Mouse (Mus musculus): ENCODE measurements around the gene Gm20708. TPM values are rescaled to one million over a fixed set of nuclear protein-coding genes. Genes with fewer than 3 reads are reported as not detected.

Gene Gm20708
- total RNA-seq (2015; ENCODE audit: low replicate concordance) (62.3 and 66.5 TPM in 2 replicates), total RNA-seq (2017; ENCODE audit: low replicate concordance) (31.9 and 39.7 TPM in 2 replicates)

DNA sequence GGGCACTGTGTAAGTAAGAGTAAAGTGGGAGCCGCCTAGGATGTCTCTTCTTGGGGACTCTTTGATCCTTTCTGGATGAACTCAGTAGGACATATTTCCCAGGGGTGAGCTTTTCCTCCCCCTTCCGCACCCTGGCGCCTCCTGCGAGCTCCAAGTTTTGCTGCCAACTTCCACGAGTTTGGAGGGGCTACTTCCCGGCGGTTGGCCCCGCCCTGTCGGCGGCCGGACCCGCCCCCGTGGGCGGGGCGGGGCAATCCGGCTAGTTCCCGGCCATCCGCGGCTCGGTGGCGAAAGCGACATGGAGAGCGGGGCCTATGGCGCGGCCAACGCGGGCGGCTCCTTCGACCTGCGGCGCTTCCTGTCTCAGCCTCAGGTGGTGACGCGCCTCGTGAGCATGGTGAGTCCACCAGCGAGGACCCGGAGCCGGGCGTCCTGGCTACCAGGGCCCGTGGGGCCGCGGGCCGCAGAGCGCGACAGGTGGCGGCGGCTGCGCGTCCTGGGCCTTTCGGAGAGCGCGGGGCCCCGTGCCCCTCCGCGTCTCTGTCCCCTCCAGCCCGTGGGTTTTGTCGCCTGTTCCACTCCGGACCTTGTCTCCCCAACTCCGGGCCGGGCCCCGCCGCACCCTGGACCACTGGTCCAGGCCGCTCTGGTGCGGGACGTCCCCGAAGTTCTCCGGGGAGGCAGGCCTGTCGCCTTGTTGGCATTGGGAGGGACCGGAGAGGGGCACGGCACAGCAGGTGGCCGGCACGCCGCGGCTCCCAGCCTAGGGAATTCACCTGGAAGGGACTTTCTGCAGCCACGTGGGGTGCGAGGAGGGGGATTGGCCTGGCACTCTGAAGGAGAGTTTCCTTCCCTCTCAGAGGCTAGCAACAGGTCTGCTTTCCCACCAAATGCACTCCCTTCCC, at the start of gene Gm20708, which contains the start of gene Syngr2:
Gm20708 (plus strand) TSS at position 262 of the 905 bp plus-strand sequence.
Syngr2 (plus strand) TSS at position 262 of the 905 bp plus-strand sequence.
- ATAC-seq (replicated peaks; ENCODE audit: low FRiP score, poor library complexity, severe bottlenecking) = peak; percentile 70

DNA sequence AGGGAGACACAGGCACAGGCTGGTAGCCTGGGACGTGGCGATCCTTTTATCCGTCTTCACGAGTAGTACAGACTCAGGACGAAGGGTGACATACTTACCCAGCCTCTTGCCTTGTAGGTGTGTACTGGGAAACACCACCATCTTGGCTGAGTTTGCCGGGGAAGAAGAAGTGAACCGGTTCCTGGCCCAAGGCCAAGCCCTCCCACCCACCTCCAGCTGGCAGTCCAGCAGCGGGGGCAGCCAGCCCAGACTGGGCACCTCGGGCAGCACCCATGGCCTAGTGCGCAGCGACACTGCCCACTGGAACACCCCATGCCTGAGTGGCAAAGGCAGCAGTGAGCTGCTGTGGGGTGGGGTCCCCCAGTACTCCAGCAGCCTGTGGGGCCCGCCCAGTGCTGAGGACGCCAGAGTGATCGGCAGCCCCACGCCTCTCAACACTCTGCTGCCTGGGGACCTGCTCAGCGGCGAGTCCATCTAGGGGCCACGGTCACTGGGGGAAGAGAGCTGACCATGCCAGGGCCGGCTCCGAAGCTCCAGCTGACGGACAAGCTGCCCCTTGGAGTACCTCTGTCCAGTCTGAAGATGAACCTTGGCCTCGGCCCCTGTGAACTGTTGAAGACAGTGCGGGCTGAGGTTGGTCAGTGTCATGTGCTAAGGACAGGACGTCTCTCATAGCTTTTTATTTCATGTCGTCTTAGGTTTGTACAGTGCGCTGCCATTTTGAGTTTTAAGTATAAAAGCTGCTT, 48.9 kb upstream of the Gm20708 start:
- no peak for ATAC-seq (replicated peaks; ENCODE audit: low FRiP score, poor library complexity, severe bottlenecking)

DNA sequence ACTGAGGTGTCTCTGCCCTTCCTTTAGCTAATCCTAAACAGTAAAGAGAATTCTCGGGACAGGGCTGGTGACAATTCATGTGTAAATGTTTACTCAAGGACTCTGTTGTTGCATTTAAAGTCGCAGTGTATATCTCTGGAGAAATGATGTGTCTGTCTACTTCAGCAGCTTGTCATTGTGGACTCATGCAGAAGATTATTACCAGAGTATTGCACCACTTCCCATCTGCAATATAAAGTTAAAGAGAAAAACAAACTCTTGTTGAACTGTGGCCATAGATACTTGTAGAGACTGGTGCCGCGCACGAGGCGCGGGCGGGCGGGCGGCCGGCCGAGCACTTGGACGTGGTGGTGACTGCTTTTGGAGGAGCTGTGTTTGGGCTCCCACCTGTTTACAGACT, 47.7 kb upstream of the Gm20708 start:
- ATAC-seq (replicated peaks; ENCODE audit: low FRiP score, poor library complexity, severe bottlenecking) = no peak

DNA sequence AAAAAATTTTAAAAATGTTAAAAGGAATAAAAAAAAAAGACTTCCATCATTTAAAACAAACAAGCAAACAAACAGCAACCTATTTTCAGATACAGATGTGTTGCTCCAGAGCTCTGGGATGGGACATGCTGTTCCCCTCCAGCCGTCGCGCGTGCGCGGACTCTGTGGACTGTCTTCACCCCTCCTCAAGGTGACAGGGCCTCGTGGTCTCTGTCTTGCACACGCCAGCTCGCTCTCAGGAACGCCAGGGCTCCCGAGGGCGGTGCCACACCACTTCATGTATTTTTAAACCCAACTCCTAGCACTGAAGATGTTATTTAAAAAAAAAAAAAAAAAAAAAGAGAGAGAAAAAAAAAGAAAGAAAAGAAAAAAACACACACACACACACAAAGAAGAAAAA, 47.2 kb upstream of the Gm20708 start:
- ATAC-seq (replicated peaks; ENCODE audit: low FRiP score, poor library complexity, severe bottlenecking) = no peak

DNA sequence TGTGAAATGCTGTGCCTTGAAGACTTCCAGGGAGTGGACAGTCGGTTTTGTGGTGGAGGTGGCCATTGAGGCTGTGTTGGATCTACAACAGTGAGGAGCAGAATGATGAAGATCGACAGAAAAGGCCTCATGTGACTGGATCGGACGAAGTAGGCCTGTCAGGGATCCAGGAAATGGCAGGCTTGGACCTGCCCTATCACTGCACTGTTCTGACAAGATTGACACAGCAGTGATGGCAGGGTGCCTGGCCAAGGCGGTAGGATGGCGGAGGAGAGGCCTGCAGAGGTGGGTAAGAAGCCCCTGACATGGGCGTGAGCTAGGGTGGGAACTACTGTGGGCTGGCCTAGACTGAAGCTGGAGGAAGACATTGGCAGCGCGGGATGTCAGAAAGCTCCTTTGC, 45.1 kb upstream of the Gm20708 start:
- no peak for ATAC-seq (replicated peaks; ENCODE audit: low FRiP score, poor library complexity, severe bottlenecking)

DNA sequence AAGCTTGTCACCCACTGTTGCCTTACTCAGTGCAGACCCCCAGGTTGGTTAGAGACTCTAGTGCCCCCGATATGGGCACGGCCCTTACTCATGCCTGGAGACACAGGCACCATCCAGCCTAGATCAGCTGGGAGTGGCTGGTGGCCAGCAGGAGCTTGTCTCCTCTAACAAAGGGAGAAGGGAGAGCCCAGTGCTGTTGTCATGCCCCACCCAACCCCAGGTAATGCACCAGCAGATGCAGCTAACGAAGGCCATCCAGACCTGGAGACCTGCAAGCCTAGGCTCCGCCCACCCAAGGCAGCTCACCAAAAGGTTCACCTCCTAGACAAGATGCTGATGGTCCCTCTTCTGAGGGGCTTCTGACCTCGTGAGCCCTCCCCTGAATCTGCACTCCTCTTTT, 44.1 kb upstream of the Gm20708 start:
- ATAC-seq (replicated peaks; ENCODE audit: low FRiP score, poor library complexity, severe bottlenecking) = no peak

DNA sequence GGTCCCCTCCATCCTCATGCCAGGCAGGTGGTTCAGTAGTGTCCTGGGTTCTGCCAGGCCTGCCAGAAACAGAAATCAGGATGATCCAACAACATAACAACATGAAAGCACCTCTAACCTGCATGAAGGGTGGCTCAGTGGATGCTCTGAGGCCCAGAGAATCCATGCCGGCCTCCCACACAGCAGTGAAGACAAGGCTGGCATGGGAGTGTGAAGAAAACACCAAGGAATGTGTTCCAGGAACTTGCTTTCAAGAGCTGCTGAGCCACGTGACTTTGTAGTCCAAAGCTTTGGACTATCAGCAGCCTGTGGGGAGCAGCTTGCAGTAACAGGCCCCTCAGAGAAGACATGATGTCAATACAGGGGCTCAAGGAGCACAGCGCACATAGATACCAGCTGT, 43.2 kb upstream of the Gm20708 start:
- ATAC-seq (replicated peaks; ENCODE audit: low FRiP score, poor library complexity, severe bottlenecking) = no peak

DNA sequence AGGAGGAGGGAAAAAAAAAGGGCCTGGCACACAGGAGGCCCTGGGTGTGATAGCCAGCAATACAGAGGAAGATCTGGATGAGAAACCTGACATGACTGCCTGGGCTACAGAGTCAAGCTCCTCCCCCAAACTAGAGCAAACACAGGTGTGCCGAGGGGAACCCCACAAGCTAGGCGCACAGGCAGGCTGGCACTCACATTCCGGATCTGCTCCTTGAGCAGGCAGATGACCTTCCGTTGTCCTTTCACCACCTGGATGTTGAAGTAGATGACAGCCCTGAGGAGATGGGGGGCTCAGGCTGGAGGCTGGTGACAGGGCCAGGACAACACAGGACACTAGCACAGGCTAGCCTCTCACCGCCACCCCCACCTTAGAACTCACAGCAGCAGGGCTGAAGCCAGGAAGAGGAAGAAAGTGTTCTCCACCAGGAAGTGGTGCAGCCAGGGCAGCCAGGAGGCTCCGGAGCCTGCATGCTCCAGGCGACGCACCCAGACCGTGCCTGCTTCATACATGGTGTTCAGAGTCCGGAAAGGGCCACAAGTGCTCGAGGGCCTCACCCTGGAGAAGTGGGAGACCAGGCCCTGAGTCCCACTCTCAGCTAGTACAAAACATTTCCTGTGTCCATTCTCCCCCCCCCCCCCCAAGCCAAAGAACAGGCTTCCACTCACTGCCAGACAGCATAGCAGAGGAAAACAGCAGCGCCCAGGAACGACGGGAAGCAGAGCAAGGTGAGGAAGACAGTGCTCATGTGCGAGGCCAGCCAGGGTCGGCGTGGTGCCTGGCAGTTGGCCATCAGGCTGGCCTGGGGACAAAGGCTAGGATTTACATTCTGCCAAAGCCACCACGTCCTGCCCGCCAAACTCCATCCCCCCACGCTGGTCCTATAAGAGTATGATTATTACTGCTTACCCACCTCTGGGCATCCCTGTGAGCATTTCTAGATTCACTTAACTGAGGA, 40.5 kb upstream of the Gm20708 start:
- no peak for ATAC-seq (replicated peaks; ENCODE audit: low FRiP score, poor library complexity, severe bottlenecking)

DNA sequence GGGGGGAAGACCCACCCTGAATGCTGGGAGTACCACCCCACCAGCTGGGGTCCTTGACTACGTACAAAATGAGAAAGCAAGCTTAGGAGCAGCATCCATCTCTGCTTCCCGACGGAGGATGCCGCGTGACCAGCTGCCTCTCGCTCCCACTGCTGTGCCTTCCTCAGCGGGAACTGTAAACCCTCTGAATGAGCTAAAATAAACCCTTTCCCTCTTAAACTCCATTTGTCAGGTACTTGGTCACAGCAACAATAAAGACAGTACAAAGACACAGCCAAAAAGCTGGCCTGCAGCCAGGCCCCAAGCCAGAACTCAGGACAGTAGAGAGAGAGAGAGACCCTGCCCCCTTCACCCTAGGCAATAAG, 39.8 kb upstream of the Gm20708 start:
- no peak for ATAC-seq (replicated peaks; ENCODE audit: low FRiP score, poor library complexity, severe bottlenecking)

DNA sequence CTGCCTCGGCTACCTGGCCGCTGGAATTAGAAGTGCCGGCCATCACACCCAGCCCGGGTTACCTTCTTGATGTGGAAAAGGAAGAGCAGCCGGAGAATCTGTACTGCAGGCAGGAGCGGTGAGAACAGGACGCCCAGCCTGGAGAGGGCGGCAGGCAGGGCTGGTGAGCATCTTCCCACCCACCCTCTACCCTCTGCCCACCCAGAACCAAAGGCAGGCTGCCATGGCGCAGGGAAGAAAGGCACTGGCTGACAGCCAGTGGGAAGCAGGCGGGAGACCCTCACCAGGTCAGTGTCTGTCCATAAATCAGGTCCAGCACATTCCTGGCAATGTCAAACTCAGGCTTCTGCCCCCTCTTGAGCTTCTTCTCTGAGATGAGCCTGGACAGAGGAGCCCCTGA, 39.1 kb upstream of the Gm20708 start:
- no peak for ATAC-seq (replicated peaks; ENCODE audit: low FRiP score, poor library complexity, severe bottlenecking)

DNA sequence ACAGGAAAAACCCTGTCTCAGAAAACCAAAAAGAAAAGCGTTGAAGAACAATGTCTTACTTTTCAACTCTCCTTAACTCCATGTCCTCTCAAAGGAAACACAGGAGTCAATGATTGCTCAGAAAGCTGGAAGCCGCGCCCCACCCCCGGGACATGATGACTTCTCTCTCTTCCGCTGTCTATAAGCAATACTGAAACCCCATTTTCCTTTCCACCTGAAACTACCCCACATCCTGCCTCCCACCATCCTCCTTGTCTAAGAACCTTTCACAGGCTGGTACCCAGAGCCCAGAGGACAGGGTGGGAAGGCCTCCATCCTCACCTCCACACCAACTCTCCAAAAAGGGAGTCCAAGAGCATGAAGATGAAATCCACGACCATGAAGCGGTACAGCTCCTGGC, 37.1 kb upstream of the Gm20708 start:
- ATAC-seq (replicated peaks; ENCODE audit: low FRiP score, poor library complexity, severe bottlenecking) = no peak

DNA sequence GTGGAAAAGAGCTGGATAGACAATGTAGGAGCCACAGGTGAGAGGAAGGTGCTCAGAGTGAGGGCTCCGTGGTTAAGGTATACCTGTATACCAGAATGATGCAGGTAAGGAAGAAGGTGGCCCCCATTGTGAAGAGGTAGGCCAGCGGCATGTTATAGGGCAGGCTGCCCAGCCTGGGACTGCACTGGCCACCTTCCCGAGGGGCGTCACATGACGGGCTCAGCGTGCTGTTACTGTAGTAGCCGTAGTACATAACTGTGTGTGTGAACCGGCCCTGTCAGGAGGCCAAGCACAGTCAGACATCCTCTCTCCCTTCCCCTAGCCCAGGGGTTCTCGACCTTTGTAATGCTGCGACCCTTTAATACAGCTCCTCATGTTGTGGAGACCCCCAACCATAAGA, 34.5 kb upstream of the Gm20708 start:
- no peak for ATAC-seq (replicated peaks; ENCODE audit: low FRiP score, poor library complexity, severe bottlenecking)

DNA sequence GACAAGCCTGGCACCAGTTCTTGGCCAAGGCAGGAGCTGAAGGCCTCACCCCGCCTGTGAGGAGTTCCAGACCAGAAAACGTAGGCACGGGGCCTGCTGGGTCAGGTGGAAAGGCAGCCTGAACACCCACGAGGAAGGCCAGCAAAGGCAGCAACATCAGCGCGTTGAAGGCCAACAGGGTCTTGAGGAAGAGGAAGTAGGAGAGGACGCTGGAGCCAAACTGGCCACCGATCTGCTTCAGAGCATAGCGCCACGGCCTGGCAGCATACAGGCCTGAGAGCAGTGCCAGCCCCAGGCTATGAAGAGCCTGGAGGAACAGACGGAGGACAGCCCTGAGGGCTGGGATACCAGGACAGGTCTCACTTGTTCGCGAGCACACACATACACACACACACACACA, 33.9 kb upstream of the Gm20708 start:
- no peak for ATAC-seq (replicated peaks; ENCODE audit: low FRiP score, poor library complexity, severe bottlenecking)

DNA sequence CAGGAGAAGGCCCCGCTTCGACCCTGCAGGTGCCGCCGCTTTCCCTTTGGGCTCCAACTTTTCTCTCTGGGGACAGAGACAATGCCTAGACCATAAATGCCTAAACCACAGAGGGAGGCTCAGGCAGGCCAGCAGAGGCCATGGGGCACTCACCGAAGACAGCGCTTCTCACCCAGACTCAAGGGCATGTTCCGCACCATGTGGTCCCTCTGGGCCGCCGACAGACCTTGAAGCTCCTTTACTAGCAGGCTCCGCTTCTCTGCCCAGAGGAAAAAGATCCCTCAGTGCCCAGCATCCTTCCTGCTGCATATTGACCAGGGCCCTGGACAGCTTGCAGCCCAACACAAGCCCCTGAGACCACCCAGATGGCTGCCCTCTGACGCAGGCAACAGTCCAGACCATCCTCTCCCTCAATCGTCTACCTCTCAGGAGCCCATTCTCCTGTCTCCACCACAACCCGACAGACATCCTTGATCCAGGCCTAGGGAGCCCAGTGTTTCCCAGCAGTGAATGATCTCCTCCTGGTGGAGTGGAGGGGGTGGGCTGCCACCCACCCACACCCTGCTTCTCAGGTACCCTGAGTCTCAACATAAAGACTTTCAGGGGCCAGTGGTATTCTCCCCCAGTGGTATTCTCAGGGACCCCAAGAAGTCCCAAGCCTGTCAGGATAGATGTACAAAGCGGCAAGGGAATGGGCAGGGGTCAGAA, 33.2 kb upstream of the Gm20708 start:
- ATAC-seq (replicated peaks; ENCODE audit: low FRiP score, poor library complexity, severe bottlenecking) = no peak

DNA sequence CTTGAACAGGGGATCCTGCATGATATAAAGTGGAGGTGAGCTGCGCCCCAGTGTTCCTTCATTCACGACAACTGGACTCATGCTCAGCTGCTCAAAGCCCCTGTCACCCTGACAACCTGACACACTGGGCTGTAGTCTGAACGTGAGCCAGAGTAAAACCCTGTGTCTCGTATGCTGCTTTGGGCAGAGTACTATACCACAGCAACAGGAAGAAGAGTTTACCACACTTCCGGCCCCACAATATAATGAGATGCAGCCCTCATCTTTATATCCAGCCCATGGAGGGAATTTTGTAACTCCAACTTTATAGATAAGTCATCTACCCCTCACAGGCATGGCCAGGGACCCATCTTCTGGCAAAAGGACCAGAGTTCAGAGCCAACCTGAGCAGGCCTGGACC, 32.4 kb upstream of the Gm20708 start:
- no peak for ATAC-seq (replicated peaks; ENCODE audit: low FRiP score, poor library complexity, severe bottlenecking)

DNA sequence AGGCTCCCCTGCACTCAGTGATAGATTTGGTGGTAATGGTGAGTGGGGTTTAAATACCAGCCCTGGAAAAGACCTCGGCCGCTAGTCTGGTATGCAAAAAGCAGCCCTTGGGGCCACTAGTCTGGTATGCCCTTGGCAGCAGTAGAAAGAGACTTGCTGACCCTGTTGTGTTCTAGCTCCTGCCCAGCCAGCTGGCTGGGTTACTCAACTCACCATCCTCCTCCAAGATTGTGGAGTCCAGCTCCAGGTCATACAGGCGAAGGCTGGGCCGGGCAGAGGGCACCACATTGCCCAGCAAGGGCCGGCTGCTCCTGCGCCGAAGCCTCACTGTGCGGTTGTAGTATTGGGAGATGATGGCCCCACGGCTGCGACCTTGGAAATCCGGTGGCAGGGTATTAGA, 31.4 kb upstream of the Gm20708 start:
- ATAC-seq (replicated peaks; ENCODE audit: low FRiP score, poor library complexity, severe bottlenecking) = no peak

DNA sequence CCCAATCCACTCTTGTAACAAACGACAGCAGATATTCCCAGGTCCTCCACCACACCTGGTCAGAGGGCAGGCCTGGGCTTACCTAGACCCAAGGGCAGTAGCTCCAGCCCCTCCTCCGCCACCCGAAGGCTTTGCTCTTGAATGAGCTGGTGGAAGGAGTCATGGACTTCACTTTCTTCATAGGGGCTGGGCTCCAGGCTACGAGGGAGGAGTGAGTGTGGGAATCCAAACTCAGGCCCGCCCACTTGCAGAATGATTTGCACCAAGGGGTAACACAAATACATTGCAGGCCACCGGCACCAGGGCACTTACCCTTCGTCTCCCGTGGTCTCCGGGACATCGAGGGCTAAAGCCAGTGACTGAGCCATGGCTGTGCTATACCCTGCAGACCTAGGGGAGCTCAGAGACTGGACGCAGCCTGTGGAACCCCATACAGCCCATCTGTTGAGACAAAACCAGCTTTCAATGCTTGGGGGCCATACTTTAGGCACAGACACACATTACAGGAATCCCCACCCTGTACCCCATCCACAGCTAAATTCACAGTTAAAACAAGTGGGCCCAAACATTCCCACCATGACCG, 30.5 kb upstream of the Gm20708 start:
- peak; percentile 28 for ATAC-seq (replicated peaks; ENCODE audit: low FRiP score, poor library complexity, severe bottlenecking)

DNA sequence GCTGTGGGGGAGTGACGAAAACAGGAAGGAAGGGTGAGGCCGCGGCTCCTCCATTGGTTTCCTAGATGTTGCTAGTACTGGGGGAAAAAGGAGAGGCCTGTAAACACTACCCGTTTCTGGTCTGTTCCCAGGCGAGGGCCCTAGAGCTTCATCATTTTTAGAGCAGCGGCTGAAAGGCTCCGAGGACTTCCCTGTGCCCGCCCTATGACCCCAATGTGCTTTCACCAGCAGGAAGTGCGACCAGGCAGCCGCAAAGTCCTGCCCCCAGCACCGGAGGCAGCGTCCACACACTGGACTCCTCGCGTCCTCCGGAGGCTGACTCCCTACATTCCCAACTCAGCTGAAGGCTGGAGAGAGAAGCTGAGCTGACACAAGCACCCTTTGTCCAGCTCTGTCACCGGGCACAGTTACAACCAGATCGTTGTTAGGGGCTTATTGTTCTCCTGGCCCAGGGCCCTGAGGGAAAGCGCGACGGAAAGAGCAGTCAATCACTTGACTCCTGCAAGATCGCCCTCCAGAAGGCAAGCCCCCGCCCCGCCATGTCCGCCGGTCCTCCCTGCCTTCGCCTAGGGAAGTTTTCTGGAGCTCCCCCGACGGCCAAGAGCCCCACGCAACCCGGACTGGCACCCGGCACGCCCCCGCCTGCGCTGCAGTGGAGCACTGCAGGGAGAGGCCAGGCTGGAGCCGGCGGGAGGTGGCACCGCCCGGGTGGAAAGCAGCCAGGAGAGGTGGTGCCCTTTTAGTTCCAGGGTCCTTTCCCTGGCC, 29.9 kb upstream of the Gm20708 start:
- peak; percentile 38 for ATAC-seq (replicated peaks; ENCODE audit: low FRiP score, poor library complexity, severe bottlenecking)

Measured in erythroblast, adult 5-6 weeks (primary cell).